Mouse (Mus musculus): Measurements from ENCODE around the gene Tm6sf2.

DNA sequence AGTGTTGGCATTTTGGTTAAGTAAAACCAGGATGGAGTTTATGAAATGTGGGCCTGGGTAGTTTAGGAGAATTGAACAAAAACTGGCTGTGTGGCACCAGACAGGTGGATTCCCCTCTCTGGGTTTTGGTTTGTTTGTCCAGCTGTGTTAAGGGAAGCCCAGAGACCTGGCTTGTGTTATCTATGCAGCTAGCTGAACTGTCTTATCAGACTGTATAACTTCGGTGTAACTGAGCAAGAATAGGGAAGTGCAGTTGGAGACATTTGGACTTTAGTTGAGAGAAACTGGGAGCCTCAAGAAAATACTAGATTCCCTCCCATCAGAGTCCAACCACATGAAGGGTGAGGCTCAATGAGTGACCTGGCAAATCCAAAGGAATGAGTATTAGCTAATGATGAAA is 958 bp downstream of the Tm6sf2 start:
- TF ChIP-seq CTCF (IDR thresholded peaks at IDR 0.05; ENCODE audit: borderline replicate concordance, control insufficient read depth, extremely low read depth, insufficient read depth, low read length, poor library complexity) (no peak), POLR2A (IDR thresholded peaks at IDR 0.05; ENCODE audit: control insufficient read depth, extremely low read depth, insufficient read depth, low read length, poor library complexity) (no peak)
